Mouse (Mus musculus) cerebellum, adult (tissue): ENCODE results near the gene Gm15517.
"Not testable (repeated sequence)": the region's sequence is repeated elsewhere in the genome, so short reads cannot be mapped to it uniquely, and the experiment has no call there.

Source experiments
- ATAC-seq: cut with Nextera tagmentation; 2 replicates; pipeline ENCODE4 v1.9.2; 2017; ENCODE audit warnings: mild to moderate bottlenecking, moderate library complexity, mixed read lengths; ENCODE audit not compliant: insufficient number of reproducible peaks, low FRiP score, low TSS enrichment

Gm15517 gene

GRCm38 (mm10) chr7:44261147-44261546 is at the start of gene Gm15517:
Gene Gm15517, plus strand, starts transcription at chr7:44261447.
- ATAC-seq: no peak

DNA sequence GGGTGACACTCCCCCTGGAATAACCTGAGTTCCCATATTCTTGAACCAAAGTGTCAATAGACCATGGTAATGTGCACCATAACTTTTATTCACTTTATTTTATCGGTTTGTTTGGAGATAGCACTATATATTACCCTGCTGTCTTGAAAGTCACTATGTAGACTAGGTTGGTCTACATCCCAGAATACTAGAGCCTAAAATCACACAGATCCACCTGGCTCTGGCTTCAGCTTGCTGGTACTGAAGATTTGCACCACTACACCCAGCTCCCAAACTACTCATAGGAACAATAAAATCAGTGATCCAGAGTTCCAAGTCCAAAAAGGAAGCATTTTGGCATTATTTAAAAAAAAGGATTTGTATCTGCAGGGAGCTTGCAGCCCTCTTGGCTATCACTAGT is 45.6 kb upstream of the Gm15517 start, which contains the start of gene Klk1b5:
Gene Klk1b5, plus strand, starts transcription at position 301 of the 400 bp plus-strand sequence.
- no peak for ATAC-seq

- not testable (repeated sequence) for ATAC-seq
Observed at GRCm38 (mm10) chr7:44221601-44222000, 39.6 kb upstream of the Gm15517 start.

DNA sequence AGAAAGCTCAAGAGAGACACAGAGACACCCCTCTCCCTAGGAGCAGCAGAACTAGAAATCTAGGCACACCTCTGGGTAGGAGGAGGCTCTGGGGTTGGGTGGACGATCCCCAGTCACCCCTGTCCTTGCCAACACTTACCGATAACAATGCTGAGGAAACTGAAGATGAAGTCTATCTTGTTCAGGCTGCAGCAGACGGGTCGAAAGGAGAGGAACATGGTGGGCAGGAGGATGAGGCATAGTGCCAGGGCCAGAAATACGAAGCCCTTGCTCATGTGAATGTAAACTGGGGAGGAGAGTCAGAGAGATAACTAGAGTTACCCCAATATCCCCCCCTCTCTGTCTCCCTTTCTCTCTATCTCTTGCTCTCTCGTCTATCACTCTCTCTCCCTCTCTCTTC is 38.9 kb upstream of the Gm15517 start:
- ATAC-seq: not testable (repeated sequence)

DNA sequence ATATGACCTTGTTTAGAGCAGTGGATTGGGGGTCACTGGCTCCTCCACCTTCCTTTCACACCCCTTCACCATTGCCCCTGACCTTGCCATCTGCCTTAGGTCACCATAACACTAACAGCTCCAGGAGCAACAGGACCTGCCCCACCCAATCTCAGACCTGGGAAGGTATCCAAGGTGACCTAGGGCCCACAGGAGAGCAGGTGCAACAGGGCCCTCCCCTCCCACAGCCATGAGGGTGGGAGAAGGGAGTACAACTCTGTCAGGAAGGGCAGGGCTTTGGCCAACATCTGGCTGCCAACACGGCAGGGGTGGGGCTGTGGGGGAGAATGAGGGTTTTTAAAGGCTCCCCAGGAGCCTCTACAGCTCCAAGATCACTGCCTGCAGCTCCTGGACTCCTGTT is 36.2 kb upstream of the Gm15517 start, which contains the start of gene Klk1:
Gene Klk1, plus strand, starts transcription at position 285 of the 400 bp plus-strand sequence.
- ATAC-seq: no peak

- no peak for ATAC-seq
Observed at GRCm38 (mm10) chr7:44235909-44236308, 25.3 kb upstream of the Gm15517 start, which contains the start of gene Gm36864. Gene Gm36864, plus strand, starts transcription at chr7:44236177.

DNA sequence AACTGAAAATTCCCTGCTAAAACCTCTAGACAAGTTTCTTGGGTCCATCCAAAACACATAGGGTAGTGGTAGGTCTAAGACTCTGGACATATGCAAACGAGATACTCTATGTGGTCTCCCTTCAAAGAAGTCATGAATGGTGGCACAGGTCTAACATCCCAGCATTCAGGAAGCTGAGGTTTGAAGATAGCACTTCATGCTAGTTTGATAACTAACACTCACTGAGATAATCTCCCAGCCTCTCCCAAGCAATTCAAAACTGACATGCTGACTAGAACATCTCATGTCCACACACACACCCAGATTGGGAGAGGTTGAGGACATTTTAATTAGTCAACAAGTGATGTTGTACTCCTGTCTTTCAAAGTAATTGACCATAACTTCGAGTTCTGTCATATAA is 21.3 kb upstream of the Gm15517 start:
- ATAC-seq: no peak

GRCm38 (mm10) chr7:44240712-44241111 is 20.5 kb upstream of the Gm15517 start:
- ATAC-seq: no peak

DNA sequence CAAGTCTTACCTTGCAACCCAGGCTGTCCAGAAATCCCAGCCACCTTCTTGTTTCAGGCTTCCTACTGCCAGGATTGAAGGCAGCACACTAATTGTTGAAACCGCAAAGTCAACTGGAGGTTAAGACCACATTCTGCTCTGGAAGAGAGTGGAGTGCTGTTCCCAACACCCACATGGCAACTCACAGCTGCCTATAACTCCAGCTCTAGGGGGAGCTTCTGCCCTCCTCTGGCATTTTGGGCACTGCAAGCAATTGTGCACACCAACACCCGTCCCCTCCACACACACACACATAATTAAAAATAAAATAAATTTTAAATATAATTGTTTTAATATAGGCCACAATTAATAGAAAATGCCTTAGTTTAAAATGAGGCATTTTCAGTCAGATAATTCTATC is 20.1 kb upstream of the Gm15517 start:
- no peak for ATAC-seq

DNA sequence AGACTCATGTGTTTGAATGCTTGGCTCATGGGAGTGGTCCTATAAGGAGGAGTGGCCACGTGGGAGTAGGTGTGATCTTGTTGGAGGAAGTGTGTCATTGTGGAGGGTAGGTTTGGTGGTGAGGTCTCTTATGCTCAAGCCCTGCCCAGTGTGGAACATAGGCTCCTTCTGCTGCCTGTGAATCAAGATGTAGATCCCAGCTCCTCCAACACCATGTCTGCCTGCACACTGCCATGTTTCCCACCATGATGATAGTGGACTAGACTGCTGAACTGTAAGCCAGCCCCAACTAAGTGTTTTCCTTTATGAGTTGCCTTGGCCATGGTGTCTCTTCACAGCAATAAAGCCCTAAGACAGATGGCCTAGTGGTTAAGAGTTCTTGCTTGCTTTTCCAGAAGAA is 17.2 kb upstream of the Gm15517 start:
- no peak for ATAC-seq

DNA sequence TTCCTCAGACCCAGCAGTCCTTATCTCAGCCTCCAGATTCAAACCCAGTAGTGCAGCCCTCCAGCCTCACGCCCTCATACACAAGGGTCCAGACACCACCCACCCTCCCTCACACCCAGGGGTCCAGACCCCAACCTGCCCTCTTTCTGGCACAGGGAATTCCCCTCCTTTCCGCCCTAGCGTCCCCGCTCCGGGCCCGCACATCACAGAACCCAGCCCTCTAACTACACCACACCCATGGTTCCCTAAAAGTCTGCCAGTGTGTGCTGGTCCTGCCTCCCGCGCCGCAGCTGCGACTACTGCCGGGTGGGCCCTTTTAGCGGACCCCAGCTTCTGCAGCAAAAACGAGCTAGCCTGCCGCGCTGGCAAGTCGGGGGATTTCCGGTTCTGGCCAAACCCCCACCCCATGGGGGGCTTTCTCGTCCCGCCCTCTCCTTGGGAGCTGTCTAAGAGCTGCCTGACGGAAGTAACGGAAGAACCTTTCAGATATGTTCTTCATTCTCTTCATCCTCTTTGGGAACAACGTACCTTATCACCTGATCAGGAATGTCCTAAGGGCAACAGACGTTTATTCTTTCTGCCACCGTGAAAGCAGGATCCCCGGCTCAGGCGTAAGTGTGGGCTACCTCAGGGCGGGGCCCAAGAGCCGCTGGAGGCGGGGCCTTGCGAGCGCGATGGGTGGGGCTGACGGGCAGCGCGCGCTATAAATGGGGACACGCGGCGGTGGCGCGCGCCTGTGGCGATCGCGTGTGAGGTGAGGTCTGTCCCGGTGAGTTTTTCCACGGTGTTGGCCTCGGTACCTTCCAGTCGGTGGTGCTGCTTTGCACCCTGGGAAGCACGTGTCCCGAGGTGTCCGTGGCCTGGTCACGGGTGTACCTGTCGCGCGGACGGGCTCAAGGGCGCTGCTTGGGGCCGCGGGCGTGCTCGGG is 14.9 kb upstream of the Gm15517 start, which contains the start of the genes 1700028J19Rik and 2410002F23Rik:
Gene 1700028J19Rik, minus strand, starts transcription at position 641 of the 929 bp plus-strand sequence.
Gene 2410002F23Rik, plus strand, starts transcription at position 668 of the 929 bp plus-strand sequence.
- ATAC-seq: peak; percentile 89

GRCm38 (mm10) chr7:44246984-44247470 is 14.2 kb upstream of the Gm15517 start:
- ATAC-seq: no peak

GRCm38 (mm10) chr7:44247971-44248370 is 13.3 kb upstream of the Gm15517 start:
- ATAC-seq: no peak

DNA sequence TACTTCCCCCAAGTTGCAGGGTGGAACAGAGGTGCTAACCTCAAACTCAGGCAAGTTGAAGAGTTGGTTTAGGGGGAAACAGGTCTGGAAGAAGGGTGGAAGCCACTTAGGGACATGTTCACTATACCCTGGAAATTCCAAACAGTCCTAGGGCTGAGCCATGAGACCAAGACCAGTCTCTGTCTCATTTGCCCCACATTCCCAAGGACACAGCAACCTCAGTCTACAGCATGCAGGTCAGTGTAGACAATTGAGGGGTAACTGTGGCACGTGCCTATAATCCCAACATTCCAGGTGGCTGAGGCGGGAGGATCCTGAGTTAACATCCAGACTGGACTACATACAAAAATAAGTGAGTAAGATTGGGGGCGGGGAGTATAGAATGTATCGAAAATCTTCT is 12.0 kb upstream of the Gm15517 start:
- no peak for ATAC-seq

GRCm38 (mm10) chr7:44250732-44251275 is 10.4 kb upstream of the Gm15517 start:
- not testable (repeated sequence) for ATAC-seq

GRCm38 (mm10) chr7:44253023-44253616 is 8.1 kb upstream of the Gm15517 start:
- no peak for ATAC-seq

GRCm38 (mm10) chr7:44254930-44255329 is 6.3 kb upstream of the Gm15517 start:
- ATAC-seq: no peak

- ATAC-seq: no peak
Observed at GRCm38 (mm10) chr7:44257278-44257677, 4.0 kb upstream of the Gm15517 start, which contains the start of gene Acp4. Gene Acp4, minus strand, starts transcription at chr7:44257378.

- ATAC-seq: no peak
Observed at GRCm38 (mm10) chr7:44260410-44260809, 837 bp upstream of the Gm15517 start.

GRCm38 (mm10) chr7:44262791-44263643 is 1.8 kb downstream of the Gm15517 start:
- ATAC-seq: peak; percentile 87
